Mouse (Mus musculus) MEL (cell line): ENCODE measurements at regions not wholly inside any gene's neighbourhood (a gene's known extent, or its start where the extent isn't known, plus 50 kb on each side); places are given as distances from the start of the nearest gene placed in this dataset.

Source experiments
- DNase-seq: peaks from one replicate; pipeline ENCODE4 v3.0.0; 2011; ENCODE audit warnings: low read depth, low spot score
- H3K27ac ChIP-seq: 2 replicates; pipeline ENCODE4 v1.5.1; 2012; ENCODE audit warnings: low read depth, mild to moderate bottlenecking, control low read depth, low read length, moderate library complexity; ENCODE audit not compliant: control insufficient read depth
- H3K27me3 ChIP-seq, 2 experiments: fragments of 150-350 bp in 1 of 2; sonication (generic) in 1 of 2; 2 replicates each; pipeline ENCODE4 v1.6.1; 2012; ENCODE audit warnings: low read length in 2 of 2, mild to moderate bottlenecking in 2 of 2, improper control_type of control experiment in 1 of 2, moderate library complexity in 1 of 2; ENCODE audit not compliant: insufficient read depth in 2 of 2, control insufficient read depth in 1 of 2
- H3K36me3 ChIP-seq, 2 experiments: 2 replicates each; pipeline ENCODE4 v1.6.1; 2012 to 2014; ENCODE audit warnings: low read length in 2 of 2, improper control_type of control experiment in 1 of 2, inconsistent platforms in 1 of 2, mild to moderate bottlenecking in 1 of 2; ENCODE audit not compliant: insufficient read depth in 2 of 2, control insufficient read depth in 1 of 2
- H3K4me1 ChIP-seq, 2 experiments: fragments of 150-350 bp in 1 of 2; sonication (generic) in 1 of 2; 2 replicates each; pipeline ENCODE4 v1.6.1; 2012; ENCODE audit warnings: low read length in 2 of 2, improper control_type of control experiment in 1 of 2, mild to moderate bottlenecking in 1 of 2; ENCODE audit not compliant: insufficient read depth in 2 of 2, control insufficient read depth in 1 of 2
- H3K4me3 ChIP-seq, 2 experiments: fragments of 150-350 bp in 1 of 2; sonication (generic) in 1 of 2; 2 replicates each; pipeline ENCODE4 v1.5.1; 2012; ENCODE audit warnings: low read depth in 2 of 2, low read length in 2 of 2, mild to moderate bottlenecking in 2 of 2, moderate library complexity in 2 of 2, control low read depth in 1 of 2, improper control_type of control experiment in 1 of 2; ENCODE audit not compliant: control insufficient read depth in 1 of 2, insufficient read depth in 1 of 2
- H3K79me2 ChIP-seq: 2 replicates; pipeline ENCODE4 v1.6.1; 2012; ENCODE audit warnings: mild to moderate bottlenecking, low read length, moderate library complexity; ENCODE audit not compliant: control insufficient read depth, poor library complexity, insufficient read depth
- H3K9ac ChIP-seq: 2 replicates; pipeline ENCODE4 v1.6.1; 2012; ENCODE audit warnings: low read depth, mild to moderate bottlenecking, control low read depth, low read length, moderate library complexity; ENCODE audit not compliant: control insufficient read depth, poor library complexity, severe bottlenecking
- H3K9me3 ChIP-seq: fragments of 150-350 bp; sonication (generic); replicated peaks from 2 replicates; pipeline ENCODE4 v1.6.1; 2012; ENCODE audit warnings: mild to moderate bottlenecking, low read length, improper control_type of control experiment, moderate library complexity; ENCODE audit not compliant: insufficient read depth
- CHD2 ChIP-seq: IDR thresholded peaks from 2 replicates; pipeline ENCODE4 v1.6.1; 2011; ENCODE audit warnings: low read length, improper control_type of control experiment
- CTCF ChIP-seq, 3 experiments: IDR thresholded peaks in 2 of 3; conservative IDR thresholded peaks in 1 of 3; 2 replicates each; pipeline ENCODE4 v1.5.1; 2011 to 2012; ENCODE audit warnings: low read length in 3 of 3, low read depth in 2 of 3, mild to moderate bottlenecking in 2 of 3, improper control_type of control experiment in 1 of 3, inconsistent platforms in 1 of 3, mixed read lengths in 1 of 3, moderate library complexity in 1 of 3; ENCODE audit not compliant: control insufficient read depth in 1 of 3, insufficient read depth in 1 of 3, poor library complexity in 1 of 3, severe bottlenecking in 1 of 3
- E2F4 ChIP-seq: IDR thresholded peaks from 2 replicates; pipeline ENCODE4 v1.6.1; 2011; ENCODE audit warnings: low read depth, low read length, improper control_type of control experiment, borderline replicate concordance
- ELF1 ChIP-seq: IDR thresholded peaks from 2 replicates; pipeline ENCODE4 v1.6.1; 2014; ENCODE audit warnings: low read depth, mild to moderate bottlenecking, inconsistent platforms, low read length, improper control_type of control experiment, moderate library complexity
- EP300 ChIP-seq, 2 experiments: IDR thresholded peaks; 2 replicates each; pipeline ENCODE4 v1.6.1; 2011; ENCODE audit warnings: improper control_type of control experiment in 2 of 2, low read length in 2 of 2, low read depth in 1 of 2, mild to moderate bottlenecking in 1 of 2
- ETS1 ChIP-seq: IDR thresholded peaks from 2 replicates; pipeline ENCODE4 v1.6.1; 2012; ENCODE audit warnings: low read depth, mild to moderate bottlenecking, inconsistent platforms, low read length, improper control_type of control experiment, moderate library complexity
- GABPA ChIP-seq: IDR thresholded peaks from 2 replicates; pipeline ENCODE4 v1.6.1; 2012; ENCODE audit warnings: low read depth, mild to moderate bottlenecking, inconsistent platforms, low read length, improper control_type of control experiment, moderate library complexity
- JUND ChIP-seq: IDR thresholded peaks from 2 replicates; pipeline ENCODE4 v1.6.1; 2011; ENCODE audit warnings: low read depth, mild to moderate bottlenecking, improper control_type of control experiment, low read length
- KAT2A ChIP-seq: conservative IDR thresholded peaks from 2 replicates; pipeline ENCODE4 v1.6.1; 2012; ENCODE audit warnings: low read depth, low read length, improper control_type of control experiment, inconsistent platforms
- MAX ChIP-seq: IDR thresholded peaks from 2 replicates; pipeline ENCODE4 v1.6.1; 2011; ENCODE audit warnings: low read length, improper control_type of control experiment
- MAZ ChIP-seq: IDR thresholded peaks from 2 replicates; pipeline ENCODE4 v1.6.1; 2012; ENCODE audit warnings: low read depth, mild to moderate bottlenecking, inconsistent platforms, low read length, improper control_type of control experiment
- MYB ChIP-seq: IDR thresholded peaks from 2 replicates; pipeline ENCODE4 v1.6.1; 2011; ENCODE audit warnings: mild to moderate bottlenecking, low read depth, low read length, improper control_type of control experiment
- NELFE ChIP-seq: IDR thresholded peaks from 2 replicates; pipeline ENCODE4 v1.6.1; 2011; ENCODE audit warnings: low read depth, low read length, improper control_type of control experiment
- POLR2AphosphoS2 ChIP-seq: IDR thresholded peaks from 2 replicates; pipeline ENCODE4 v1.6.1; 2011; ENCODE audit warnings: low read length, improper control_type of control experiment
- POLR2AphosphoS5 ChIP-seq: IDR thresholded peaks from 2 replicates; pipeline ENCODE4 v1.6.1; 2012; ENCODE audit warnings: low read depth, borderline replicate concordance, mild to moderate bottlenecking, inconsistent platforms, low read length, moderate library complexity, mixed read lengths
- RCOR1 ChIP-seq: IDR thresholded peaks from 2 replicates; pipeline ENCODE4 v1.6.1; 2012; ENCODE audit warnings: low read depth, mild to moderate bottlenecking, inconsistent platforms, low read length, improper control_type of control experiment
- SIN3A ChIP-seq: IDR thresholded peaks from 2 replicates; pipeline ENCODE4 v1.6.1; 2012; ENCODE audit warnings: low read length, improper control_type of control experiment, inconsistent platforms
- SMC3 ChIP-seq: IDR thresholded peaks from 2 replicates; pipeline ENCODE4 v1.6.1; 2011; ENCODE audit warnings: low read depth, low read length, improper control_type of control experiment
- TCF12 ChIP-seq: IDR thresholded peaks from 2 replicates; pipeline ENCODE4 v1.6.1; 2014; ENCODE audit warnings: low read depth, mild to moderate bottlenecking, inconsistent platforms, low read length, improper control_type of control experiment, moderate library complexity
- UBTF ChIP-seq: IDR thresholded peaks from 2 replicates; pipeline ENCODE4 v1.6.1; 2012; ENCODE audit warnings: low read depth, mild to moderate bottlenecking, inconsistent platforms, low read length, improper control_type of control experiment, moderate library complexity, borderline replicate concordance; ENCODE audit not compliant: insufficient read depth
- USF1 ChIP-seq: IDR thresholded peaks from 2 replicates; pipeline ENCODE4 v1.6.1; 2014; ENCODE audit warnings: low read depth, mild to moderate bottlenecking, inconsistent platforms, low read length, improper control_type of control experiment, moderate library complexity
- USF2 ChIP-seq, 2 experiments: IDR thresholded peaks; 2 replicates each; pipeline ENCODE4 v1.6.1; 2011 to 2012; ENCODE audit warnings: improper control_type of control experiment in 2 of 2, low read length in 2 of 2, borderline replicate concordance in 1 of 2, inconsistent platforms in 1 of 2, low read depth in 1 of 2, mild to moderate bottlenecking in 1 of 2; ENCODE audit not compliant: insufficient read depth in 1 of 2
- ZKSCAN1 ChIP-seq: IDR thresholded peaks from 2 replicates; pipeline ENCODE4 v1.6.1; 2012; ENCODE audit warnings: low read depth, mild to moderate bottlenecking, inconsistent platforms, low read length, improper control_type of control experiment, moderate library complexity
- ZMIZ1 ChIP-seq: IDR thresholded peaks from 2 replicates; pipeline ENCODE4 v1.6.1; 2012; ENCODE audit warnings: low read depth, mild to moderate bottlenecking, inconsistent platforms, low read length, improper control_type of control experiment, moderate library complexity
- ZNF384 ChIP-seq: IDR thresholded peaks from 2 replicates; pipeline ENCODE4 v1.6.1; 2012; ENCODE audit warnings: low read depth, mild to moderate bottlenecking, inconsistent platforms, low read length, improper control_type of control experiment

- Histone ChIP-seq H3K9me3 (no peaks in the 10 kb centered on the region), H3K9ac (no peak overlapping the region), H3K27me3 (no peaks in the 10 kb centered on the region), H3K4me3 (no peak overlapping the region), H3K36me3 (no peaks in the 10 kb centered on the region), H3K4me1 (no peaks in the 10 kb centered on the region)
- TF ChIP-seq ZMIZ1 (no peak), ZKSCAN1 (no peak), SIN3A (no peak), GABPA (no peak), KAT2A (no peak), JUND (no peak), POLR2AphosphoS2 (no peak), ETS1 (no peak), E2F4 (no peak), NELFE (no peak), USF1 (no peak), USF2 (IDR thresholded peaks at IDR 0.05; ENCODE audit: borderline replicate concordance in 1 of 2, insufficient read depth in 1 of 2, low read depth in 1 of 2, low read length in 2 of 2) (no peak), TCF12 (no peak), RCOR1 (no peak), UBTF (no peak), SMC3 (no peak), CHD2 (no peak), MYB (no peak), MAX (no peak)
- TF ChIP-seq, all 39 proteins: peak for 0
- no peak for DNase-seq
- no peaks in the 10 kb centered on the region for H3K79me2 ChIP-seq
- H3K27ac ChIP-seq, result no peak overlapping the region
Measured at GRCm38 (mm10) chr8:96238406-96238805, 350.1 kb upstream of the Got2 start.

- no peaks in the 10 kb centered on the region for H3K27me3 ChIP-seq
- H3K9ac ChIP-seq, result no peak overlapping the region
- no peak for TF ChIP-seq ETS1
- no peak for TF ChIP-seq POLR2AphosphoS5
- no peak for TF ChIP-seq ELF1
- TF ChIP-seq ZNF384, result no peak
- no peak for TF ChIP-seq EP300 (IDR thresholded peaks at IDR 0.05; ENCODE audit: low read depth in 1 of 2, low read length in 2 of 2)
- no peak for TF ChIP-seq CTCF (IDR thresholded peaks at IDR 0.05 in 2 of 3, conservative IDR thresholded peaks at IDR 0.05 in 1 of 3; ENCODE audit: control insufficient read depth in 1 of 3, insufficient read depth in 1 of 3, low read depth in 2 of 3, low read length in 3 of 3, poor library complexity in 1 of 3, severe bottlenecking in 1 of 3)
- no peak for TF ChIP-seq ZKSCAN1
- TF ChIP-seq CHD2, result no peak
- no peak for TF ChIP-seq MAZ
- TF ChIP-seq TCF12, result no peak
- H3K4me1 ChIP-seq, result no peaks in the 10 kb centered on the region
- no peaks in the 10 kb centered on the region for H3K79me2 ChIP-seq
- no peak for DNase-seq
- H3K4me3 ChIP-seq, result no peak overlapping the region
- H3K27ac ChIP-seq, result no peak overlapping the region
- H3K9me3 ChIP-seq, result no peaks in the 10 kb centered on the region
- H3K36me3 ChIP-seq, result no peaks in the 10 kb centered on the region
Measured at GRCm38 (mm10) chr8:96237940-96238339, 349.6 kb upstream of the Got2 start.
